In the genomic region with DNA sequence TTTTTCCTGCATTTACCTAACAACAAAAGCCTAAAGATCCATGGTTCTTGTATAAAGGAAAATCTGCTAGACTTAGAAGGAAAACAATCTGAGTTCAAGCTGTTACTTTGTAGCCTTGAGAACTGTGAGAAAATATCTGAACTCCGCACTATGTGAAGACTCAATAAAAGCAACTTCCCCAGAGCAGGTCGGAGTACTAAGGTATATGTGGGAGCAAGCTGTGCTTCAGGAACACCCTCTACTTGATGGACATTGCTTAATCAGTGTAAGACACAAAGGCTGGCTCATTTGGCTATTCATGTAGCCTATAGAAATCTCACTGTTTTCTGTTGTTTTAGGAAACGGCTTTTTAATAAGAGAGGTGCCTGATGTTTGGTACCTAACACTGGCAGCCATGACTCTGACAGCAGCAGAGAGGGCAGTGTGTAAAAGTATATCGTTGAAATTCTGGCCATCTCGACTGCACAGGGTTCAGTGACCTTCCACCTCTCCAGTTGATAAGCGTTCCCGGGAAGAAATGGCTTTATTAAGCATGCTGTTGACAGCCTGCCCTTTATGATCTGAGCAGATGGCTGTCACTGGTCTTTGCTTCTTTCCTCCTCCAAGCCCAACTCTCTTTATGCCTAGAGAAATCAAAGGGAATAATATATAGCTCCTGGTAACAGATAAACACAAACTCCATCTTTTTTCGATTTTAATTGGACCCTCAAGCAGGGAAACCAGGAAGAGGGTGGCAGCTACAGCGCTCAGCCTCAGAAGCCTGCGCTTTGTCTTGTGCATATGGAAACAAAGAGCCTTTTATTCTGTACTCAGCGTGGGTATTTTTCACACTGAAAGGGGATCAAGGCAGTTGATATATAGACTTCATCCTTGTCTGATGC, we compare ENCODE assay signal across 16 mouse cellular contexts.
DNase-seq lines count a peak whose midpoint lies in the region; ATAC-seq lines count a peak whose summit lies in the region.
"Had no signal": no experiment of that assay in that cellular context is flagged by ENCODE, and none has a peak within 500 bp of the region (broad histone marks: within the 10 kb centered on the region; RNA-seq: fewer than 3 reads in every experiment).

No protein-coding gene starts in this region.

- H3K9ac ChIP-seq in forebrain, embryonic 14.5 days (ENCODE audit: low read length), result no peak overlapping the region
- H3K9ac ChIP-seq: liver, postnatal 0 days had no signal

- intact Hi-C loops in left cerebral cortex, postnatal 10 days (cut with DNase I), result no loop called here

- H3K27me3 ChIP-seq in forebrain, embryonic 14.5 days (replicated peaks; ENCODE audit: control insufficient read depth, insufficient read depth, low read length), result no peaks in the 10 kb centered on the region
- no peaks in the 10 kb centered on the region for H3K27me3 ChIP-seq in heart, embryonic 10.5 days (ENCODE audit: insufficient read depth, poor library complexity, severe bottlenecking)

- no peak overlapping the region for H3K4me3 ChIP-seq in forebrain, embryonic 14.5 days (ENCODE audit: low read depth, low read length)
- no peak overlapping the region for H3K4me3 ChIP-seq in heart, embryonic 10.5 days

- ATAC-seq in forebrain, embryonic 14.5 days, result peak; percentile 93
- ATAC-seq: liver, postnatal 0 days had no signal

- WGBS in forebrain, embryonic 14.5 days, result 4% methylated on average over 11 of the region's 11 CpGs
- WGBS in heart, embryonic 10.5 days, result 55% methylated on average over 11 of the region's 11 CpGs

- DNase-seq in embryo, embryonic 10.5 days (ENCODE audit: low spot score), result peak; percentile 72
- peak; percentile 88 for DNase-seq in forebrain, embryonic 14.5 days (ENCODE audit: low spot score)
- peak; percentile 31 for DNase-seq in hindlimb bud, embryonic 11.5 days (ENCODE audit: extremely low spot score, low read depth, low spot score)
- DNase-seq in neural tube, embryonic 10.5 days (ENCODE audit: extremely low spot score, low spot score), result peak; percentile 34
- DNase-seq in adrenal gland, adult (ENCODE audit: inconsistent age in 2 of 2, low spot score in 1 of 2), result no peak
- DNase-seq in gastrocnemius, adult 8-10 months (ENCODE audit: low spot score in 2 of 2), result no peak
- no peak for DNase-seq in left cerebral cortex, postnatal 10 days (ENCODE audit: extremely low spot score in 1 of 2, low spot score in 2 of 2)
- DNase-seq in heart, embryonic 10.5 days (ENCODE audit: low spot score), result no peak
- DNase-seq: adrenal gland, postnatal 14 days; cerebellum, adult 11-12 months; gastrocnemius, postnatal 36 days; heart, postnatal 36 days; kidney, postnatal 36 days; left cerebral cortex, postnatal 4 days; liver, postnatal 0 days; thymus, adult 18-20 months had no signal

- peak overlapping the region; percentile 28 for H3K27ac ChIP-seq in forebrain, embryonic 14.5 days (ENCODE audit: low read depth, low read length)
- H3K27ac ChIP-seq in heart, embryonic 10.5 days, result no peak overlapping the region

- H3K4me2 ChIP-seq in forebrain, embryonic 14.5 days (ENCODE audit: low read length), result peak overlapping the region; percentile 1; the same call in 1 of the 2 replicates

- peaks cover 8% of the 10 kb centered on the region; the same call in 1 of the 2 replicates for H3K4me1 ChIP-seq in forebrain, embryonic 14.5 days (ENCODE audit: control insufficient read depth, insufficient read depth, low read length)
- H3K4me1 ChIP-seq in heart, embryonic 10.5 days, result no peaks in the 10 kb centered on the region

- no peaks in the 10 kb centered on the region for H3K9me3 ChIP-seq in forebrain, embryonic 14.5 days (replicated peaks; ENCODE audit: control insufficient read depth, low read length)
- H3K9me3 ChIP-seq in heart, embryonic 10.5 days, result no peaks in the 10 kb centered on the region

- no peaks in the 10 kb centered on the region for H3K36me3 ChIP-seq in forebrain, embryonic 14.5 days (ENCODE audit: control insufficient read depth, insufficient read depth, low read length)
- H3K36me3 ChIP-seq in heart, embryonic 10.5 days, result no peaks in the 10 kb centered on the region

Comparison
In these comparisons a context has a peak if more than half of its experiments do, and no peak if none do; other contexts are left out.
1. DNase-seq: peak in embryo, embryonic 10.5 days (single experiment), forebrain, embryonic 14.5 days (single experiment), hindlimb bud, embryonic 11.5 days (single experiment) and neural tube, embryonic 10.5 days (single experiment); none in adrenal gland, adult (0 of 2), gastrocnemius, adult 8-10 months (0 of 2), left cerebral cortex, postnatal 10 days (0 of 2) and heart, embryonic 10.5 days (single experiment).